Mouse (Mus musculus) brain, embryonic 14.5 days (tissue): ENCODE measurements around the gene Bbof1.

Experiments used
- CTCF ChIP-seq: fragments of 200-500 bp; IDR thresholded peaks from 2 replicates; pipeline ENCODE4 v1.5.1; 2012; ENCODE audit warnings: inconsistent platforms, mild to moderate bottlenecking, moderate library complexity, borderline replicate concordance; ENCODE audit not compliant: insufficient read depth, insufficient read length; ENCODE audit errors: extremely low read depth
- POLR2A ChIP-seq: fragments of 200-500 bp; IDR thresholded peaks from 2 replicates; pipeline ENCODE4 v1.6.1; 2012; ENCODE audit warnings: mild to moderate bottlenecking, inconsistent platforms, borderline replicate concordance; ENCODE audit not compliant: poor library complexity, insufficient read depth, insufficient read length, severe bottlenecking; ENCODE audit errors: extremely low read depth

DNA sequence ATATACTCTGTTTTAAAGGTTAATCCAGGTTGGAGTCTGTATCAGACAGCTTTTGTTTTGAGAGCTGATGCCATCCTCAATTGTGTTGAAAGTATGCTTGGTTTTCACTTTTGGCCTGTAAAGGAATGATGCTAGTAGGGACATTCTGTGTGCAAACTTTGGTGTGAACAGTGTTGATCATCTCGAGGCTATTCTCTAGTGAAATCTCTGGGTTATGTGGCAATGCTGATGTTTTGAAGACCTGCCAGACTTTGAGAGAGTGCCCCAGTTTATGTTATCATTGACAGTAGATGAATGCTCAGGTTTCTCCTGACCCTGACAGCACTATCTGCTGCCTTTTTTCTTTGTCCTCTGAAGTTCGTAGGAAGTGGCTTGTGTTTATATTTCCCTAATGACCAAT, 46.0 kb upstream of the Bbof1 start:
- TF ChIP-seq CTCF, result no peak
- no peak for TF ChIP-seq POLR2A
